Mouse (Mus musculus) inflammation-experienced regulatory T-cells (primary cell): ENCODE results near the gene P2ry10. TPM values are rescaled to one million over a fixed set of nuclear protein-coding genes. Genes with fewer than 3 reads are reported as not detected.

Source experiments
- polyA plus RNA-seq, 2 experiments: library from polyadenylated mRNA; unstranded; fragments of 100-300 nt; shearing (Covaris generic); gene quantifications; one replicate each; pipeline ENCODE4 v1.2.1; 2017

The P2ry10 gene
- 10 to 100 TPM; 46.5 to 57.6 TPM for polyA plus RNA-seq

DNA sequence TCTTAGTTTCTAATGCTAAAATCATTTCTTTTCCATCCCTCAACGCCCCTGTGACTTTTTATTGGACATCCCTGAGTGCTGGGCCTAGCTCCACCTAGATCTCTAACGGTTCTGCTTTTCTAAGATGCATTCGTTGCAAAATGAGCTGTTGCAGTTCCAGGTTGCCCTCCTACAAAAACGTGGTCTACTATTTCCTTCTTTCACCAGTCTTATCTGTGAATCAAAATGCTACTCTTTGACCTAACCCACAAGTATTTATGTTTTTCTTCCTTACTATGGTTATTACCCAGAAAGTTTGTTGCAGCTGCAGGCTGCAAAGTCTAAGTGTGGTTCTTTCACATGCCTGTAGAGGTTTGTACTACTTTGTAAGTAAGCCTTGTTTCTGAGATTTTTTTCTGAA, at the start of gene P2ry10:
TSS of gene P2ry10 (plus strand) at position 316 of the 400 bp plus-strand sequence.

GRCm38 (mm10) chrX:107148681-107149080, 60.4 kb downstream of the P2ry10 start, which contains the start of gene P2ry10b:
P2ry10b (plus strand) TSS chrX:107148927.

Other genes starting within 250 kb of the P2ry10 start
- gene Rtl3, start 247.8 kb upstream of the P2ry10 start, polyA plus RNA-seq = under 1 TPM; 0.13 to 0.31 TPM
- gene Lpar4, start 167.9 kb upstream of the P2ry10 start, polyA plus RNA-seq = under 1 TPM in 1 of 2 experiments, not detected in 1; 0.36 TPM
- gene P2ry10b, start 60.4 kb downstream of the P2ry10 start, polyA plus RNA-seq = 1 to 10 TPM; 3.8 to 6.0 TPM
- 10 to 100 TPM; 54.8 to 85.6 TPM for gene Gpr174, start 167.4 kb downstream of the P2ry10 start, polyA plus RNA-seq